ENCODE assay signal across 8 mouse cellular contexts in the genomic region with DNA sequence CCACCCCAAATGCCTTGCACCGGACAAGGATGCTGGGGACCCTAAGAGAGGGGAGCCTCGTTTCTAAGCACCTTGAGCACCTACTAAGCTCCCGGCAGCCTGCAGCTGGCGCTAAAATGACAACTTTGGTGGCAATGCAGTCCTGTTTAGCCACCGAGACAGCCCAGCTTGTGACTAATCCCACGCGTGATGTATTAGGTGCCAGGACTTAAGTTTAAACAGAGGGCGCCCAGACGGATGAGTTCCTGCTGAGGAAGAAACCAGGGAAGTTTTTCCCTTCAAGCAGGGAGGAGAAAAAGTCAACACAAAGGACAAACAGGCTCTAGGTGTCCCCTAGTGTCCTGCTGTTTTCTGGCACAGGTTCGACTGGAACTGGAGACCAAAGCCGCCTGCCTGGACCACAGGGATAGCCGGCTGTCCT. TPM values are rescaled to one million over a fixed set of nuclear protein-coding genes. Genes with fewer than 3 reads are reported as not detected.
DNase-seq lines count a peak whose midpoint lies in the region; ATAC-seq lines count a peak whose summit lies in the region.

No protein-coding gene starts in this region.

- no peak for DNase-seq in heart, embryonic 10.5 days (ENCODE audit: low spot score)
- no peak for DNase-seq in heart, postnatal 36 days
- DNase-seq in 3T3-L1 (ENCODE audit: low read depth, low spot score), result peak; percentile 87
- DNase-seq in cerebellum, adult 9-10 months, result peak; percentile 51
- DNase-seq in lung, postnatal 10 days, result peak; percentile 81
- DNase-seq in urinary bladder, postnatal 10 days (ENCODE audit: low spot score), result no peak
- no peak for DNase-seq in adrenal gland, postnatal 14 days

- peak overlapping the region; percentile 92 for H3K27ac ChIP-seq in heart, embryonic 10.5 days
- H3K27ac ChIP-seq in hindbrain, embryonic 12.5 days, result peak overlapping the region; percentile 85

- 5% methylated on average over 12 of the region's 12 CpGs for WGBS in heart, embryonic 10.5 days
- WGBS in hindbrain, embryonic 12.5 days, result 3% methylated on average over 12 of the region's 12 CpGs

- H3K27me3 ChIP-seq in heart, embryonic 10.5 days (ENCODE audit: insufficient read depth, poor library complexity, severe bottlenecking), result peaks cover 15% of the 10 kb centered on the region; the same call in 1 of the 2 replicates
- H3K27me3 ChIP-seq in hindbrain, embryonic 12.5 days, result peaks cover 61% of the 10 kb centered on the region

- H3K4me3 ChIP-seq in heart, embryonic 10.5 days, result peak overlapping the region; percentile 61
- H3K4me3 ChIP-seq in hindbrain, embryonic 12.5 days, result peak overlapping the region; percentile 42

- peaks cover 36% of the 10 kb centered on the region for H3K4me1 ChIP-seq in heart, embryonic 10.5 days
- peaks cover 43% of the 10 kb centered on the region for H3K4me1 ChIP-seq in hindbrain, embryonic 12.5 days

- no peaks in the 10 kb centered on the region for H3K36me3 ChIP-seq in heart, embryonic 10.5 days
- H3K36me3 ChIP-seq in hindbrain, embryonic 12.5 days, result no peaks in the 10 kb centered on the region

- H3K4me2 ChIP-seq in hindbrain, embryonic 12.5 days (replicated peaks), result peak overlapping the region; percentile 77

- H3K9ac ChIP-seq in hindbrain, embryonic 12.5 days, result peak overlapping the region; percentile 61

- ATAC-seq in hindbrain, embryonic 12.5 days (ENCODE audit: low FRiP score), result no peak

- H3K9me3 ChIP-seq in heart, embryonic 10.5 days, result no peaks in the 10 kb centered on the region
- H3K9me3 ChIP-seq in hindbrain, embryonic 12.5 days (replicated peaks), result no peaks in the 10 kb centered on the region

- intact Hi-C loops in heart, postnatal 36 days (cut with DNase I), result loop anchor here (2.0 kb wide), 2 partner anchors 32 to 74 kb away; no protein-coding TSS in a partner anchor

RNA-seq across cellular contexts. Expression of gene Hes1, which starts 6.6 kb away (rescaled TPM):
- 25.1 and 35.2 TPM in 2 replicates for polyA plus RNA-seq in heart, embryonic 10.5 days (2016; fragmentation: Nextera tagmentation; extraction: Ambion mirVana)
- 10 to 100 TPM; 20.6 to 27.4 TPM for total RNA-seq in heart, postnatal 36 days (2021)
- polyA plus RNA-seq in hindbrain, embryonic 12.5 days (2016; fragmentation: Nextera tagmentation; extraction: Ambion mirVana), result 39.5 and 40.3 TPM in 2 replicates
- 21.0 and 26.6 TPM in 2 replicates for total RNA-seq in adrenal gland, postnatal 14 days (2021)

Comparison
In these comparisons a context has a peak if more than half of its experiments do, and no peak if none do; other contexts are left out.
1. DNase-seq: peak in 3T3-L1 (single experiment), cerebellum, adult 9-10 months (single experiment) and lung, postnatal 10 days (single experiment); none in heart, embryonic 10.5 days (single experiment), heart, postnatal 36 days (0 of 2), urinary bladder, postnatal 10 days (single experiment) and adrenal gland, postnatal 14 days (single experiment).